Mouse (Mus musculus) embryonic facial prominence, embryonic 15.5 days (tissue): Measurements from ENCODE around the gene Tnk1. TPM values are rescaled to one million over a fixed set of nuclear protein-coding genes. Genes with fewer than 3 reads are reported as not detected.

Experiments
- microRNA-seq: library from miRNA; unstranded; fragments of <30 nt; microRNA quantifications from one replicate; pipeline ENCODE4, GENCODE M21; 2016; ENCODE audit warnings: borderline number of aligned reads
- polyA plus RNA-seq: library from polyadenylated mRNA; unstranded; fragments of >200 nt; fragmentation: Nextera tagmentation; extraction: Ambion mirVana; gene quantifications from 2 replicates; pipeline ENCODE4 v1.2.1, GENCODE M21; 2015

The Tnk1 gene
- polyA plus RNA-seq, 1 experiment from 2014 or later: 6.9 TPM

Small RNA genes within 50 kb of the gene (microRNA-seq; reads per million reads assigned to microRNA genes)
- not detected for gene Mir6924

Other genes starting within 250 kb of the Tnk1 start
- gene Shbg, start 240.8 kb downstream of the Tnk1 start, polyA plus RNA-seq: not detected in 2 replicates
- gene Sat2, start 236.7 kb downstream of the Tnk1 start, polyA plus RNA-seq: 19.8 and 22.5 TPM in 2 replicates
- 33.4 and 34.2 TPM in 2 replicates for gene Fxr2, start 225.7 kb downstream of the Tnk1 start, polyA plus RNA-seq
- 5.2 TPM in 2 replicates for gene Sox15, start 203.4 kb downstream of the Tnk1 start, polyA plus RNA-seq
- 66.5 and 67.3 TPM in 2 replicates for gene Mpdu1, start 196.1 kb downstream of the Tnk1 start, polyA plus RNA-seq
- 26.3 and 28.3 TPM in 2 replicates for gene Cd68, start 192.6 kb downstream of the Tnk1 start, polyA plus RNA-seq
- gene Eif4a1, start 186.3 kb downstream of the Tnk1 start, polyA plus RNA-seq: 447 and 512 TPM in 2 replicates
- gene Senp3, start 176.6 kb downstream of the Tnk1 start, polyA plus RNA-seq: 83.7 and 90.5 TPM in 2 replicates
- gene Tnfsf13, start 172.9 kb downstream of the Tnk1 start, polyA plus RNA-seq: 1.0 and 1.1 TPM in 2 replicates
- 11.9 and 13.3 TPM in 2 replicates for gene Tnfsf12, start 162.9 kb downstream of the Tnk1 start, polyA plus RNA-seq
- gene Tnfsfm13, start 162.6 kb downstream of the Tnk1 start, polyA plus RNA-seq: 4.0 and 6.0 TPM in 2 replicates
- 24.3 and 28.2 TPM in 2 replicates for gene Polr2a, start 100.1 kb downstream of the Tnk1 start, polyA plus RNA-seq
- gene Slc35g3, start 96.8 kb downstream of the Tnk1 start, polyA plus RNA-seq: 0.15 and 0.18 TPM in 2 replicates
- gene Zbtb4, start 92.8 kb downstream of the Tnk1 start, polyA plus RNA-seq: 5.7 and 6.1 TPM in 2 replicates
- gene Chrnb1, start 62.8 kb downstream of the Tnk1 start, polyA plus RNA-seq: 29.3 and 38.6 TPM in 2 replicates
- 4.1 and 4.4 TPM in 2 replicates for gene Fgf11, start 56.9 kb downstream of the Tnk1 start, polyA plus RNA-seq
- gene Tmem102, start 53.1 kb downstream of the Tnk1 start, polyA plus RNA-seq: 7.5 and 10.0 TPM in 2 replicates
- gene Gm39566, start 43.4 kb downstream of the Tnk1 start, polyA plus RNA-seq: not detected in 2 replicates
- not detected in 2 replicates for gene Spem2, start 40.3 kb downstream of the Tnk1 start, polyA plus RNA-seq
- 0.16 and 0.38 TPM in 2 replicates for gene Spem1, start 36.5 kb downstream of the Tnk1 start, polyA plus RNA-seq
- 10.6 and 11.6 TPM in 2 replicates for gene Nlgn2, start 20.9 kb downstream of the Tnk1 start, polyA plus RNA-seq
- gene Tmem256, start 20.2 kb downstream of the Tnk1 start, polyA plus RNA-seq: 388 and 399 TPM in 2 replicates
- gene Plscr3, start 12.4 kb downstream of the Tnk1 start, polyA plus RNA-seq: 126 and 148 TPM in 2 replicates
- 0.35 and 0.47 TPM in 2 replicates for gene Tmem95, start 19.3 kb upstream of the Tnk1 start, polyA plus RNA-seq
- 13.8 and 18.1 TPM in 2 replicates for gene Kctd11, start 22.7 kb upstream of the Tnk1 start, polyA plus RNA-seq
- 1.8 and 2.3 TPM in 2 replicates for gene Acap1, start 36.8 kb upstream of the Tnk1 start, polyA plus RNA-seq
- 8.7 and 9.4 TPM in 2 replicates for gene 2810408A11Rik, start 42.3 kb upstream of the Tnk1 start, polyA plus RNA-seq
- 7.8 and 8.5 TPM in 2 replicates for gene Neurl4, start 42.3 kb upstream of the Tnk1 start, polyA plus RNA-seq
- 84.5 and 85.1 TPM in 2 replicates for gene Gps2, start 55.2 kb upstream of the Tnk1 start, polyA plus RNA-seq
- 1,531 and 1,570 TPM in 2 replicates for gene Eif5a, start 63.2 kb upstream of the Tnk1 start, polyA plus RNA-seq
- 2.7 and 6.2 TPM in 2 replicates for gene Ybx2, start 77.1 kb upstream of the Tnk1 start, polyA plus RNA-seq
- 21.1 and 21.7 TPM in 2 replicates for gene Slc2a4, start 89.5 kb upstream of the Tnk1 start, polyA plus RNA-seq
- gene Cldn7, start 106.0 kb upstream of the Tnk1 start, polyA plus RNA-seq: 37.5 and 57.4 TPM in 2 replicates
- gene Ctdnep1, start 122.4 kb upstream of the Tnk1 start, polyA plus RNA-seq: 31.6 and 34.9 TPM in 2 replicates
- 112 and 113 TPM in 2 replicates for gene Elp5, start 123.8 kb upstream of the Tnk1 start, polyA plus RNA-seq
- 543 and 559 TPM in 2 replicates for gene Gabarap, start 132.4 kb upstream of the Tnk1 start, polyA plus RNA-seq
- gene Phf23, start 137.0 kb upstream of the Tnk1 start, polyA plus RNA-seq: 77.8 and 83.0 TPM in 2 replicates
- 47.3 and 52.3 TPM in 2 replicates for gene Dvl2, start 141.9 kb upstream of the Tnk1 start, polyA plus RNA-seq
- gene Acadvl, start 156.7 kb upstream of the Tnk1 start, polyA plus RNA-seq: 95.6 and 97.7 TPM in 2 replicates
- gene Dlg4, start 158.2 kb upstream of the Tnk1 start, polyA plus RNA-seq: 11.4 and 14.4 TPM in 2 replicates
- 0.24 and 0.27 TPM in 2 replicates for gene Asgr1, start 195.4 kb upstream of the Tnk1 start, polyA plus RNA-seq
- 0.12 and 0.26 TPM in 2 replicates for gene Asgr2, start 233.9 kb upstream of the Tnk1 start, polyA plus RNA-seq